Comparison of ENCODE assay signal across 29 mouse cellular contexts in genomic region chr4:50259012-50259601, GRCm38 (mm10).
DNase-seq lines count a peak whose midpoint lies in the region; ATAC-seq and TF ChIP-seq lines count a peak whose summit lies in the region.
"Had no signal": no experiment of that assay in that cellular context is flagged by ENCODE, and none has a peak within 500 bp of the region (broad histone marks: within the 10 kb centered on the region; RNA-seq: fewer than 3 reads in every experiment).

No protein-coding gene starts in this region.

- 73% methylated on average over 2 of the region's 2 CpGs for WGBS in forebrain, embryonic 14.5 days
- WGBS in forebrain, embryonic 12.5 days = 74% methylated on average over 2 of the region's 2 CpGs
- 35% methylated on average over 2 of the region's 2 CpGs for WGBS in kidney, postnatal 0 days

- peak; percentile 51 for DNase-seq in forebrain, embryonic 14.5 days (ENCODE audit: low spot score)
- peak; percentile 2 for DNase-seq in kidney, postnatal 0 days (ENCODE audit: low spot score)
- no peak for DNase-seq in kidney, postnatal 4 days
- DNase-seq in right cerebral cortex, adult 18-20 months = peak; percentile 9
- no peak for DNase-seq in right cerebral cortex, postnatal 25 days
- peak; percentile 19 for DNase-seq in mesoderm, embryonic 11.5 days (ENCODE audit: low read depth, low spot score)
- no peak for DNase-seq in retina, postnatal 1 day
- DNase-seq: adrenal gland, postnatal 10 days; cerebellum, adult 2 months; cerebellum, postnatal 14 days; gastrocnemius, postnatal 25 days; heart, adult 18-20 months; heart, postnatal 36 days; kidney, adult 2 months; lung, embryonic 14.5 days; lung, postnatal 14 days; thymus, postnatal 14 days had no signal

- no peak overlapping the region for H3K9ac ChIP-seq in forebrain, embryonic 14.5 days (ENCODE audit: low read length)
- no peak overlapping the region for H3K9ac ChIP-seq in forebrain, embryonic 12.5 days
- no peak overlapping the region for H3K9ac ChIP-seq in kidney, postnatal 0 days (ENCODE audit: low read depth, low read length)
- H3K9ac ChIP-seq: hindbrain, embryonic 12.5 days; intestine, embryonic 15.5 days; limb, embryonic 12.5 days; liver, embryonic 15.5 days; lung, embryonic 14.5 days; midbrain, embryonic 15.5 days; stomach, embryonic 15.5 days had no signal

- H3K4me2 ChIP-seq in forebrain, embryonic 14.5 days (ENCODE audit: low read length) = no peak overlapping the region
- H3K4me2 ChIP-seq in forebrain, embryonic 12.5 days = no peak overlapping the region
- H3K4me2 ChIP-seq in kidney, postnatal 0 days (ENCODE audit: low read length) = no peak overlapping the region
- H3K4me2 ChIP-seq: heart, embryonic 11.5 days; hindbrain, embryonic 12.5 days; intestine, embryonic 15.5 days; limb, embryonic 12.5 days; liver, embryonic 15.5 days; lung, embryonic 14.5 days; midbrain, embryonic 15.5 days; stomach, embryonic 15.5 days had no signal

- TF ChIP-seq CTCF in kidney, postnatal 0 days (IDR thresholded peaks at IDR 0.05; ENCODE audit: low read depth) = no peak

- H3K4me3 ChIP-seq in forebrain, embryonic 14.5 days (ENCODE audit: low read depth, low read length) = no peak overlapping the region
- no peak overlapping the region for H3K4me3 ChIP-seq in forebrain, embryonic 12.5 days (replicated peaks)
- H3K4me3 ChIP-seq in kidney, postnatal 0 days (replicated peaks; ENCODE audit: low read depth, low read length) = no peak overlapping the region
- H3K4me3 ChIP-seq: erythroblast, embryonic 14.5 days; hindbrain, embryonic 12.5 days; intestine, embryonic 15.5 days; limb, embryonic 12.5 days; liver, embryonic 15.5 days; midbrain, embryonic 10.5 days; midbrain, embryonic 15.5 days; stomach, embryonic 15.5 days had no signal

- no peak overlapping the region for H3K27ac ChIP-seq in forebrain, embryonic 14.5 days (ENCODE audit: low read depth, low read length)
- no peak overlapping the region for H3K27ac ChIP-seq in forebrain, embryonic 12.5 days
- H3K27ac ChIP-seq in kidney, postnatal 0 days = no peak overlapping the region
- H3K27ac ChIP-seq: hindbrain, embryonic 12.5 days; hindbrain, postnatal 0 days; intestine, embryonic 15.5 days; limb, embryonic 12.5 days; liver, embryonic 15.5 days; midbrain, embryonic 10.5 days; midbrain, embryonic 15.5 days; stomach, embryonic 15.5 days had no signal

- H3K4me1 ChIP-seq in forebrain, embryonic 14.5 days (ENCODE audit: control insufficient read depth, insufficient read depth, low read length) = no peaks in the 10 kb centered on the region
- no peaks in the 10 kb centered on the region for H3K4me1 ChIP-seq in forebrain, embryonic 12.5 days
- H3K4me1 ChIP-seq in kidney, postnatal 0 days (replicated peaks; ENCODE audit: insufficient read depth, low read length) = no peaks in the 10 kb centered on the region
- H3K4me1 ChIP-seq: hindbrain, embryonic 12.5 days; intestine, embryonic 15.5 days; limb, embryonic 12.5 days; liver, embryonic 15.5 days; midbrain, embryonic 10.5 days; midbrain, embryonic 15.5 days; stomach, embryonic 15.5 days had no signal

- H3K36me3 ChIP-seq in forebrain, embryonic 14.5 days (ENCODE audit: control insufficient read depth, insufficient read depth, low read length) = no peaks in the 10 kb centered on the region
- H3K36me3 ChIP-seq in forebrain, embryonic 12.5 days (replicated peaks) = no peaks in the 10 kb centered on the region
- H3K36me3 ChIP-seq in kidney, postnatal 0 days (ENCODE audit: insufficient read depth, low read length) = no peaks in the 10 kb centered on the region
- H3K36me3 ChIP-seq: G1E; hindbrain, embryonic 12.5 days; intestine, embryonic 15.5 days; limb, embryonic 12.5 days; liver, embryonic 15.5 days; midbrain, embryonic 10.5 days; midbrain, embryonic 15.5 days; stomach, embryonic 15.5 days had no signal

- no peaks in the 10 kb centered on the region for H3K9me3 ChIP-seq in forebrain, embryonic 14.5 days (replicated peaks; ENCODE audit: control insufficient read depth, low read length)
- H3K9me3 ChIP-seq in forebrain, embryonic 12.5 days = no peaks in the 10 kb centered on the region
- H3K9me3 ChIP-seq in kidney, postnatal 0 days (replicated peaks; ENCODE audit: low read length) = no peaks in the 10 kb centered on the region
- H3K9me3 ChIP-seq: G1E; hindbrain, embryonic 12.5 days; intestine, embryonic 15.5 days; limb, embryonic 12.5 days; liver, embryonic 15.5 days; midbrain, embryonic 10.5 days; midbrain, embryonic 15.5 days; stomach, embryonic 15.5 days had no signal

- no peaks in the 10 kb centered on the region for H3K27me3 ChIP-seq in forebrain, embryonic 14.5 days (replicated peaks; ENCODE audit: control insufficient read depth, insufficient read depth, low read length)
- no peaks in the 10 kb centered on the region for H3K27me3 ChIP-seq in forebrain, embryonic 12.5 days
- no peaks in the 10 kb centered on the region for H3K27me3 ChIP-seq in kidney, postnatal 0 days (ENCODE audit: insufficient read depth, low read length)
- H3K27me3 ChIP-seq: hindbrain, embryonic 12.5 days; intestine, embryonic 15.5 days; limb, embryonic 12.5 days; liver, embryonic 15.5 days; midbrain, embryonic 15.5 days; stomach, embryonic 15.5 days had no signal

- ATAC-seq in forebrain, embryonic 14.5 days = peak; percentile 40; the same call in 1 of the 2 replicates
- no peak for ATAC-seq in forebrain, embryonic 12.5 days (ENCODE audit: low FRiP score)
- ATAC-seq in kidney, postnatal 0 days (replicated peaks; ENCODE audit: low FRiP score, low read depth) = no peak
- ATAC-seq: hindbrain, postnatal 0 days; intestine, embryonic 15.5 days; midbrain, embryonic 15.5 days had no signal

Comparison
In these comparisons a context has a peak if more than half of its experiments do, and no peak if none do; other contexts are left out.
1. DNase-seq: peak in forebrain, embryonic 14.5 days (single experiment), kidney, postnatal 0 days (single experiment), right cerebral cortex, adult 18-20 months (single experiment) and mesoderm, embryonic 11.5 days (single experiment); none in kidney, postnatal 4 days (0 of 2), right cerebral cortex, postnatal 25 days (single experiment) and retina, postnatal 1 day (single experiment).